Mouse (Mus musculus): Measurements from ENCODE around the gene 1190007I07Rik.
"Not testable (repeated sequence)": the region's sequence is repeated elsewhere in the genome, so short reads cannot be mapped to it uniquely, and the experiment has no call there.

Gene 1190007I07Rik

GRCm38 (mm10) chr10:82622671-82623552, at the start of gene 1190007I07Rik:
Gene 1190007I07Rik (minus strand): TSS chr10:82623228.
- in situ Hi-C loops (cut with MboI) = no loop called here

GRCm38 (mm10) chr10:82670205-82670604, 47.2 kb upstream of the 1190007I07Rik start:
- in situ Hi-C loops (cut with MboI) = no loop called here

- in situ Hi-C loops (cut with MboI) = no loop called here
Measured at GRCm38 (mm10) chr10:82666436-82667234, 43.6 kb upstream of the 1190007I07Rik start.

GRCm38 (mm10) chr10:82665951-82666350, 42.9 kb upstream of the 1190007I07Rik start:
- in situ Hi-C loops (cut with MboI) = no loop called here

- in situ Hi-C loops (cut with MboI) = no loop called here
Measured at GRCm38 (mm10) chr10:82663289-82663688, 40.3 kb upstream of the 1190007I07Rik start.

- in situ Hi-C loops (cut with MboI) = no loop called here
Measured at GRCm38 (mm10) chr10:82662267-82662990, 39.4 kb upstream of the 1190007I07Rik start.

- in situ Hi-C loops (cut with MboI) = no loop called here
Measured at GRCm38 (mm10) chr10:82661820-82662219, 38.8 kb upstream of the 1190007I07Rik start.

GRCm38 (mm10) chr10:82654581-82654980, 31.6 kb upstream of the 1190007I07Rik start:
- in situ Hi-C loops (cut with MboI) = no loop called here

GRCm38 (mm10) chr10:82652625-82653024, 29.6 kb upstream of the 1190007I07Rik start:
- in situ Hi-C loops (cut with MboI) = no loop called here

- in situ Hi-C loops (cut with MboI) = no loop called here
Measured at GRCm38 (mm10) chr10:82651221-82651620, 28.2 kb upstream of the 1190007I07Rik start.

- in situ Hi-C loops (cut with MboI) = no loop called here
Measured at GRCm38 (mm10) chr10:82647205-82647811, 24.3 kb upstream of the 1190007I07Rik start.

GRCm38 (mm10) chr10:82646083-82646482, 23.1 kb upstream of the 1190007I07Rik start:
- in situ Hi-C loops (cut with MboI) = no loop called here

GRCm38 (mm10) chr10:82641481-82641880, 18.5 kb upstream of the 1190007I07Rik start:
- in situ Hi-C loops (cut with MboI) = no loop called here

- in situ Hi-C loops (cut with MboI) = no loop called here
Measured at GRCm38 (mm10) chr10:82639032-82639698, 16.1 kb upstream of the 1190007I07Rik start.

GRCm38 (mm10) chr10:82636321-82636720, 13.3 kb upstream of the 1190007I07Rik start:
- in situ Hi-C loops (cut with MboI) = no loop called here

GRCm38 (mm10) chr10:82634348-82634747, 11.3 kb upstream of the 1190007I07Rik start:
- in situ Hi-C loops (cut with MboI) = no loop called here

GRCm38 (mm10) chr10:82632496-82633280, 9.7 kb upstream of the 1190007I07Rik start:
- in situ Hi-C loops (cut with MboI) = no loop called here

GRCm38 (mm10) chr10:82631133-82631532, 8.1 kb upstream of the 1190007I07Rik start:
- in situ Hi-C loops (cut with MboI) = no loop called here

GRCm38 (mm10) chr10:82630497-82630896, 7.5 kb upstream of the 1190007I07Rik start:
- in situ Hi-C loops (cut with MboI) = no loop called here

GRCm38 (mm10) chr10:82629586-82630255, 6.7 kb upstream of the 1190007I07Rik start, which contains the start of gene Tdg:
Gene Tdg (plus strand): TSS chr10:82629828.
- in situ Hi-C loops (cut with MboI) = not testable (repeated sequence)

Data from mature B cell (primary cell).